Mouse (Mus musculus) liver, adult 2 months (tissue): ENCODE measurements at regions not wholly inside any gene's neighbourhood (a gene's known extent, or its start where the extent isn't known, plus 50 kb on each side); places are given as distances from the start of the nearest gene placed in this dataset.

Source experiments
- CTCF ChIP-seq: fragments of 200-500 bp; IDR thresholded peaks from 2 replicates; pipeline ENCODE4 v1.5.1; 2011; ENCODE audit warnings: low read depth, low read length, control low read depth
- POLR2A ChIP-seq: fragments of 200-500 bp; IDR thresholded peaks from 2 replicates; pipeline ENCODE4 v1.6.1; 2011; ENCODE audit warnings: low read length, control low read depth; ENCODE audit not compliant: insufficient read depth; ENCODE audit errors: extremely low read depth

DNA sequence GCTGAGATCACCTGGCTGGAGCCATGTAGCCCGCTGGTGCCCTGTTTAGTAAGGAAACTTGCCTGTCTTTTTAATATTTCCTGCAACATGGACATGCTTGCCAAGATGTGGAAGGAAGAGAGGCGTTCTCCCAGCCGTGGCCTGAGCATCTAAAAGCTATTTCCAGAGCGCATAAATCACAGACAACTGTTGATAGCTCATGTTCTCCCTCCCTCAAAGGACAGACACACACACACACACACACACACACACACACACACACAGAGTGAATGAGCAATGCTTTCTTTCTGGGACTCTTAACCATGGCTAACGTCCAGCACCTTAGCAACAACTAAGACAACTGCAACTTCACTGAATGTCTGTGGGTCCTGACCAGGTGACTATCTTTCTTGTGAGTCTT is 77.3 kb upstream of the Spata13 start:
- TF ChIP-seq CTCF (no peak), POLR2A (no peak)
